Mouse (Mus musculus): ENCODE measurements around the gene Mapre1. TPM values are rescaled to one million over a fixed set of nuclear protein-coding genes. Genes with fewer than 3 reads are reported as not detected.
"Not testable (repeated sequence)": the region's sequence is repeated elsewhere in the genome, so short reads cannot be mapped to it uniquely, and the experiment has no call there.

Mapre1 gene
- polyA plus RNA-seq, 2 experiments, result 14.3 to 116 TPM

GRCm38 (mm10) chr2:153710701-153711330 is 30.3 kb upstream of the Mapre1 start:
- Histone ChIP-seq H3K27ac (no peak overlapping the region), H3K4me3 (ENCODE audit: insufficient read depth in 1 of 2, low read depth in 2 of 2, low read length in 2 of 2) (no peak overlapping the region), H3K4me2 (ENCODE audit: low read depth) (no peak overlapping the region), H3K9ac (replicated peaks) (no peak overlapping the region), H3K27me3 (ENCODE audit: control insufficient read depth, insufficient read depth, low read length) (no peaks in the 10 kb centered on the region), H3K36me3 (replicated peaks; ENCODE audit: control insufficient read depth, insufficient read depth, low read depth) (no peaks in the 10 kb centered on the region), H3K9me3 (ENCODE audit: control insufficient read depth, low read length) (no peaks in the 10 kb centered on the region), H3K4me1 (replicated peaks; ENCODE audit: control insufficient read depth in 2 of 2, insufficient read depth in 2 of 2, low read length in 1 of 2) (peaks cover 0 to 12% of the 10 kb centered on the region in 2 experiments; a peak in 2 of 4 replicates)
- TF ChIP-seq CTCF (IDR thresholded peaks at IDR 0.05; ENCODE audit: low read depth) (peak; percentile 81), EP300 (IDR thresholded peaks at IDR 0.05; ENCODE audit: low read depth) (no peak)
- 38% methylated on average over 8 of the region's 8 CpGs for WGBS (ENCODE audit: insufficient replicate concordance)
- peak in 2 of 3 experiments; percentile 24 to 36 for DNase-seq (ENCODE audit: low read depth in 3 of 3, low spot score in 3 of 3)
- peak; percentile 51; the same call in 1 of the 2 replicates for ATAC-seq (ENCODE audit: insufficient read depth)

DNA sequence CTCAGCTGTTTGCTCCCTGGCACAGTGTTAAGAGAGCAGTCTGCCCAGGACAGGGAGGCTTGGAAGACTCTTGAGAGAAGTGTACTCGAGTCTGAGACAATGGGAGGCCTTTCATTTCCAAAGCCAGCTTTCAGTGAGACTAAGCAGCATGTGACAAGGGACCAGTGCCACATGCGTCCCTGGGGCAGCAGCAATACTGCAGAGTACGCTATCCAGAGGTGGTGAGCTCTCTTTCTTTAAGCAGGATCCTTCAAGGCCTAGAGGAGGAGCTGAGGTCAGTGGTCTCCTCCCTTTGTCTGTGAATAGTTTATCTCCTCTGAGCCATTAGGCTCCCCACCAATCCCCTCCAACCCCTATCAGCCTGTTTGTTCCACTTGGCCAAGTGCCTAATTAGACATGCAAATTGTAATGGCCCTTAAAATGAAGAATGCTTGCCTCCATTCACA is 28.4 kb upstream of the Mapre1 start:
- Histone ChIP-seq H3K27ac (no peak overlapping the region), H3K9ac (replicated peaks) (no peak overlapping the region), H3K36me3 (replicated peaks; ENCODE audit: control insufficient read depth, insufficient read depth, low read depth) (no peaks in the 10 kb centered on the region), H3K4me1 (replicated peaks; ENCODE audit: control insufficient read depth in 2 of 2, insufficient read depth in 2 of 2, low read length in 1 of 2) (peaks cover 0 to 12% of the 10 kb centered on the region in 2 experiments; a peak in 2 of 4 replicates), H3K4me3 (ENCODE audit: insufficient read depth in 1 of 2, low read depth in 2 of 2, low read length in 2 of 2) (no peak overlapping the region), H3K27me3 (ENCODE audit: control insufficient read depth, insufficient read depth, low read length) (no peaks in the 10 kb centered on the region), H3K9me3 (ENCODE audit: control insufficient read depth, low read length) (no peaks in the 10 kb centered on the region), H3K4me2 (ENCODE audit: low read depth) (no peak overlapping the region)
- peak in 1 of 3 experiments; percentile 15 for DNase-seq (ENCODE audit: low read depth in 3 of 3, low spot score in 3 of 3)
- TF ChIP-seq CTCF (IDR thresholded peaks at IDR 0.05; ENCODE audit: low read depth), result no peak
- 0 out of 2 replicates have a peak, but pooled peaks have one; percentile 28 for TF ChIP-seq EP300 (IDR thresholded peaks at IDR 0.05; ENCODE audit: low read depth)
- peak; percentile 77 for ATAC-seq (ENCODE audit: insufficient read depth)
- WGBS (ENCODE audit: insufficient replicate concordance), result 35% methylated on average over 3 of the region's 3 CpGs

DNA sequence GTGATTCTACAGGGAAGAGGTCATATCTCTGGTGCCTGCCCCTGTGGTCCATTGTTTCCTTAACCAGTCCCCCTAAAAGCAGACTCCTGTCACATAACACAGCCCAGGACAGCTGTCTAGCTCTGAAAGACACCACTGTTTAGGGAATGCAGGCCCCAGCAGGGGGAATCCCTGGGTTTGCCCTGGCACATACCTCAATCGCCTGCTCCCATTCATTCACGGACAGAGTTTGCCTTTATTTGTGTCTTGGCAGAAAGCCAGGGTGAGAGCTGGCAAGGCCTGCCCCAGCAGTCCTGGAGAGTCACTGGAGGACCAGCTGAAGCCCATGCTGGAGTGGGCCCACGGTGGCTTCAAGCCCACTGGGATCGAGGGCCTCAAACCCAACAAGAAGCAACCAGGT is 27.8 kb upstream of the Mapre1 start:
- no peak for DNase-seq (ENCODE audit: low read depth in 3 of 3, low spot score in 3 of 3)
- Histone ChIP-seq H3K4me3 (ENCODE audit: insufficient read depth in 1 of 2, low read depth in 2 of 2, low read length in 2 of 2) (no peak overlapping the region), H3K9ac (replicated peaks) (no peak overlapping the region), H3K4me1 (replicated peaks; ENCODE audit: control insufficient read depth in 2 of 2, insufficient read depth in 2 of 2, low read length in 1 of 2) (peaks cover 0 to 16% of the 10 kb centered on the region in 2 experiments; a peak in 2 of 4 replicates), H3K27ac (no peak overlapping the region), H3K36me3 (replicated peaks; ENCODE audit: control insufficient read depth, insufficient read depth, low read depth) (no peaks in the 10 kb centered on the region), H3K4me2 (ENCODE audit: low read depth) (no peak overlapping the region), H3K27me3 (ENCODE audit: control insufficient read depth, insufficient read depth, low read length) (no peaks in the 10 kb centered on the region), H3K9me3 (ENCODE audit: control insufficient read depth, low read length) (no peaks in the 10 kb centered on the region)
- no peak for TF ChIP-seq EP300 (IDR thresholded peaks at IDR 0.05; ENCODE audit: low read depth)
- no peak for TF ChIP-seq CTCF (IDR thresholded peaks at IDR 0.05; ENCODE audit: low read depth)
- ATAC-seq (ENCODE audit: insufficient read depth), result no peak
- WGBS (ENCODE audit: insufficient replicate concordance), result 56% methylated on average over 4 of the region's 4 CpGs

DNA sequence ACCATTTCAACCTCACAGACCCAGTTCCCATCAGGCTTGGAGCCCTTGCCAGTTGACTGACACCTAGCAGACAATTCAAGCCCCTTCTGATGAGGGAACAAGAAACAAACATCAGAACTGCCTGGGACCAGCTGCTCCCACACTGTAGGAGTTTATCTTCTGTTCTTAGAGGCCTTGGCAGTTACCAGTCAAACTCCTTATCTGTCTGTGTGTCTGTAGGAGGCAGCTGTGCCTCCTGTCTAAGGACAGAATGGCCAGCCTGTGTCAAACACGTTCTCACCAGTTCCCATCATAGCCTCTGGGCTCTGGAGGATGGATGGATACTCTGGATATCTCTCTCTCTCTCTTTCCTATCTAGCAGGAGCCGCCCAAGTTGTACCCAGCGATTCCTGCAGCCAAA is 23.2 kb upstream of the Mapre1 start:
- H3K27ac ChIP-seq; H3K9ac ChIP-seq (replicated peaks); H3K36me3 ChIP-seq (replicated peaks; ENCODE audit: control insufficient read depth, insufficient read depth, low read depth); DNase-seq (ENCODE audit: low read depth in 3 of 3, low spot score in 3 of 3); H3K4me3 ChIP-seq (ENCODE audit: insufficient read depth in 1 of 2, low read depth in 2 of 2, low read length in 2 of 2); H3K27me3 ChIP-seq (ENCODE audit: control insufficient read depth, insufficient read depth, low read length); H3K9me3 ChIP-seq (ENCODE audit: control insufficient read depth, low read length): not testable (repeated sequence)
- Histone ChIP-seq H3K4me1 (replicated peaks; ENCODE audit: control insufficient read depth in 2 of 2, insufficient read depth in 2 of 2, low read length in 1 of 2) (peaks cover 2 to 21% of the 10 kb centered on the region in 2 experiments; a peak in 3 of 4 replicates), H3K4me2 (ENCODE audit: low read depth) (peak overlapping the region; percentile 8; the same call in 1 of the 2 replicates)
- peak; percentile 52; the same call in 1 of the 2 replicates for TF ChIP-seq EP300 (IDR thresholded peaks at IDR 0.05; ENCODE audit: low read depth)
- ATAC-seq (ENCODE audit: insufficient read depth), result peak; percentile 88
- 12% methylated on average over 3 of the region's 3 CpGs for WGBS (ENCODE audit: insufficient replicate concordance)

DNA sequence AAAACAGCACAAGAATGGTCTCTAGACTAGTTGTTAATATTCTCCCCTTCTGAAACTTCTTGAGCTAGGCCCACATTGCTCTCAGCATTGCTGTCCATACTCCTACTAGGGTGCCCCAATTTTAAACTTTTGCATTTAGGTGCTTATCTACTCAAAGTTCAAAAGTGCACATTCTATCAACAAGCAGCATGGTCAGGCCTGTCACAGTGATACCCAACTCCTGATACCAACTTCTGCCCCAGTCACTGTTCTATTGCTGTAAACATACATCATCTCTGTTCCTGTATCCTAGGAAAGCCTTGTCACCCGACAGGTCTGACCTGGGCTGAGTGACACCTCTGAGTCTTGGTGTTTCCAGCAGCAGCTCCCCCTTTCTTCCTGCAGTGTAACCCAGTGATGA is 18.0 kb upstream of the Mapre1 start:
- Histone ChIP-seq H3K4me2 (ENCODE audit: low read depth) (no peak overlapping the region), H3K9ac (replicated peaks) (no peak overlapping the region), H3K4me1 (replicated peaks; ENCODE audit: control insufficient read depth in 2 of 2, insufficient read depth in 2 of 2, low read length in 1 of 2) (peaks cover 16 to 35% of the 10 kb centered on the region in 2 experiments), H3K4me3 (ENCODE audit: insufficient read depth in 1 of 2, low read depth in 2 of 2, low read length in 2 of 2) (no peak overlapping the region), H3K9me3 (ENCODE audit: control insufficient read depth, low read length) (no peaks in the 10 kb centered on the region), H3K27me3 (ENCODE audit: control insufficient read depth, insufficient read depth, low read length) (no peaks in the 10 kb centered on the region), H3K36me3 (replicated peaks; ENCODE audit: control insufficient read depth, insufficient read depth, low read depth) (no peaks in the 10 kb centered on the region), H3K27ac (no peak overlapping the region)
- ATAC-seq (ENCODE audit: insufficient read depth) (peak; percentile 36), DNase-seq (ENCODE audit: low read depth in 3 of 3, low spot score in 3 of 3) (no peak)
- WGBS (ENCODE audit: insufficient replicate concordance), result 17% methylated on average over 1 of the region's 1 CpGs
- no peak for TF ChIP-seq EP300 (IDR thresholded peaks at IDR 0.05; ENCODE audit: low read depth)

Data from liver, embryonic 14.5 days (tissue).